Mouse (Mus musculus) hindbrain, postnatal 0 days (tissue): ENCODE results near the gene Il18r1. TPM values are rescaled to one million over a fixed set of nuclear protein-coding genes. Genes with fewer than 3 reads are reported as not detected.

Experiments used
- ATAC-seq: fragments of 200-750 bp; cut with Nextera tagmentation; 2 replicates; pipeline ENCODE4 v1.8.0; 2017; ENCODE audit warnings: mild to moderate bottlenecking, moderate TSS enrichment, moderate library complexity
- DNase-seq: peaks from one replicate; pipeline ENCODE4 v3.0.0-alpha.2; 2015; ENCODE audit warnings: low spot score
- H3K27ac ChIP-seq: fragments of 300-500 bp; sonication (generic); 2 replicates; pipeline ENCODE4 v1.5.1; 2014; ENCODE audit warnings: mild to moderate bottlenecking
- H3K27me3 ChIP-seq: fragments of 300-500 bp; sonication (generic); 2 replicates; pipeline ENCODE4 v1.6.1; 2014; ENCODE audit warnings: low read length, mixed read lengths; ENCODE audit not compliant: insufficient read depth
- H3K36me3 ChIP-seq: fragments of 300-500 bp; sonication (generic); 2 replicates; pipeline ENCODE4 v1.6.1; 2014; ENCODE audit warnings: low read length, mixed read lengths; ENCODE audit not compliant: insufficient read depth
- H3K4me1 ChIP-seq: fragments of 300-500 bp; sonication (generic); 2 replicates; pipeline ENCODE4 v1.6.1; 2014; ENCODE audit warnings: antibody characterized with exemption, low read length, mixed read lengths; ENCODE audit not compliant: insufficient read depth
- H3K4me2 ChIP-seq: fragments of 300-500 bp; sonication (generic); 2 replicates; pipeline ENCODE4 v1.6.1; 2014; ENCODE audit warnings: low read depth, mild to moderate bottlenecking, low read length, moderate library complexity, mixed read lengths
- H3K4me3 ChIP-seq: fragments of 300-500 bp; sonication (generic); 2 replicates; pipeline ENCODE4 v1.5.1; 2014; ENCODE audit warnings: low read length
- H3K9ac ChIP-seq: fragments of 300-500 bp; sonication (generic); replicated peaks from 2 replicates; pipeline ENCODE4 v1.6.1; 2014; ENCODE audit warnings: mild to moderate bottlenecking, low read length, moderate library complexity, mixed read lengths
- H3K9me3 ChIP-seq: fragments of 300-500 bp; sonication (generic); 2 replicates; pipeline ENCODE4 v1.6.1; 2016; ENCODE audit warnings: low read length, mixed read lengths
- CTCF ChIP-seq: IDR thresholded peaks from 2 replicates; pipeline ENCODE4 v1.5.1; 2016; ENCODE audit warnings: antibody characterized with exemption, control low read depth, low read depth
- WGBS: fragments of 180-500 bp; shearing (Covaris S2); extraction: QIAGEN DNeasy Blood & Tissue Kit; methylation state at CpG from one replicate; pipeline ENCODE4 v1.1.7; 2014; 5-methylcytosine and 5-hydroxymethylcytosine counted together
- polyA plus RNA-seq: library from polyadenylated mRNA; unstranded; fragments of >200 nt; fragmentation: Nextera tagmentation; extraction: Ambion mirVana; gene quantifications from 2 replicates; pipeline ENCODE4 v1.2.1, GENCODE M21; 2015
- total RNA-seq: library from RNA; depleted of rRNA; stranded (reverse); fragments of >200 nt; gene quantifications from 2 replicates; pipeline ENCODE4 v1.2.3, GENCODE M21; 2014

Gene Il18r1
- total and polyA plus RNA-seq, 2 experiments from 2014 or later: not detected

DNA sequence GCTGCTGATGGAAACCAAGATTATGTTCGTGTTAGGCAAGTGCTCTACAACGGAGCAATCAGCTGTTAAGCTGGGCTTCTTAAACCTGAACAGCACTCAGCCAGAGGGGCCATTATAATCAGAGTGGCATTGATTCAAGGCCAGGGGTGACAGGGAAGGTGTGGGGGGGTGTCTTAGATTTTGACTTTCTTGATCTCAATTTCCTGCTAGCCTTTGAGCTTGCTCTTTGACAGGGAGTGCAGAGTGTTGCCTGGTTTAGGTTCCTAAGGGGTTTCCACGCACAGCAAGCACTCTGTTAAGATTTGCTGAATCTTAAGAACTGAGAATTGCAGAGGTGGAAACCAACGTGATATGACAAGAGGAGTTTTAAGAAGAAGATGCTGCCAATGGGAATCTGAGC lies 11.4 kb downstream of the Il18r1 start:
- DNase-seq (no peak), ATAC-seq (no peak)
- no peaks in the 10 kb centered on the region for H3K27me3 ChIP-seq
- no peak overlapping the region for H3K9ac ChIP-seq
- no peaks in the 10 kb centered on the region for H3K9me3 ChIP-seq
- H3K36me3 ChIP-seq: no peaks in the 10 kb centered on the region
- no peak overlapping the region for H3K4me2 ChIP-seq
- 70% methylated on average over 4 of the region's 4 CpGs for WGBS
- no peak for TF ChIP-seq CTCF
- H3K4me3 ChIP-seq: no peak overlapping the region
- H3K27ac ChIP-seq: no peak overlapping the region
- no peaks in the 10 kb centered on the region for H3K4me1 ChIP-seq

DNA sequence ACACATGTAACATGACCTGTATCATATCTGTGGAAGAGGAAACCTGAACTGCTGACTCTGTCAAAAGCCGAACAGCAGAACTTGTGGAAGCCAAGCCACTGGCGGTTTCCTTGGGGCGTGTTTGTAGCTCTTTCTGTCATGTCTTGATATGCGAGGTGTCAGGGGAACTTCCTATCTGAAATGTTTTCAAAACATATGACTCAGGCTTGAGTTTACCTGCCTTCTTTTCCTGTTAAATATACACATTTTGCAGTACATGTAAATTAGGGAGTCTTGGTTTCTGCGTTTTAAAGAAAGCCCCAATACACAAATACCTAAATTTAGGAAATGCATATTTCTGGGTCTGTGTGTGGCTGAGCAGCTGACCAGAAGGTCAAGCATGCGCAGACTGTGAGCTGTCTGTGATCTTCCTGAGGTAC lies 14.2 kb downstream of the Il18r1 start:
- no peak overlapping the region for H3K4me2 ChIP-seq
- TF ChIP-seq CTCF: no peak
- ATAC-seq: no peak
- no peaks in the 10 kb centered on the region for H3K9me3 ChIP-seq
- H3K4me3 ChIP-seq: no peak overlapping the region
- no peaks in the 10 kb centered on the region for H3K36me3 ChIP-seq
- no peak overlapping the region for H3K27ac ChIP-seq
- no peaks in the 10 kb centered on the region for H3K4me1 ChIP-seq
- H3K27me3 ChIP-seq: no peaks in the 10 kb centered on the region
- H3K9ac ChIP-seq: no peak overlapping the region
- 82% methylated on average over 6 of the region's 6 CpGs for WGBS
- DNase-seq: no peak

DNA sequence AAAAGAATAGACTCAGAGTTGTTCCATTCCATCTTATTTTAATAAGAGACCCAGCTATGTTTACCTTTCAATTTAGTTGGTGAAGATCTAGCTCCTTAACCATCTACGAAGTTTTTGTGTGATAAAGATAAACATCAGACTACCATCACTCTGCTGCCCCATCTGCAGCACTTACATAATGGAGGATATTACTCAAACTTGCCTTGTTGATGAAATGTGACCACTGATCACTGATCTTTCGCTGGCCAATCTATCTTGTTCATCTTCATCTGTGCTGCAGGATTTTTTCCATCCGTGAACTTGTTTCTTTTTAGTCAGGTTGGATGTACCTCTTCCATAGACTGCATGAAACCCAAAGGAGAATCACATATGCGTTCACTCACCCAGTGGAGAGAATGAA lies 29.2 kb downstream of the Il18r1 start:
- no peak for TF ChIP-seq CTCF
- Histone ChIP-seq H3K36me3 (no peaks in the 10 kb centered on the region), H3K9me3 (no peaks in the 10 kb centered on the region), H3K4me3 (no peak overlapping the region), H3K27ac (no peak overlapping the region), H3K9ac (no peak overlapping the region), H3K27me3 (no peaks in the 10 kb centered on the region), H3K4me1 (no peaks in the 10 kb centered on the region), H3K4me2 (no peak overlapping the region)
- ATAC-seq (no peak), DNase-seq (no peak)
- 91% methylated on average over 4 of the region's 4 CpGs for WGBS

DNA sequence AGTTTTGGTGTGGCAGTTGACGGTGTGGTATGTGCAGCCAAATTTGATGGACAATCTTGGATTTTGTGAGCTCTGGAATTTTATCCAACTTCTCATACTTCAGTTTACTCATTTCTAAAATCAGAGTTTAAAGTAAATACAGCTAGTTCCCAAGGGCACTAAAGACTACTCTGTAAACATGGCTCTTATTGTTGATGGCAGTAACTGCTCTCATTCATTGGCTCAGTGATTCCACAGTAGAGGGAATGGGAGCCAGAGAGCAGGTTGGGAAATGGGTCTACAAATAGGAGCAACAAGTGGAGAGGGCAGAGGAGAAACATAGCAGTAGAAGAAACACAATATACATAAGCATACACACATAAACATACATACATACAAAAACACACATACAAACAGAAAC lies 34.4 kb downstream of the Il18r1 start:
- Histone ChIP-seq H3K4me3 (no peak overlapping the region), H3K27me3 (no peaks in the 10 kb centered on the region), H3K4me2 (no peak overlapping the region), H3K9me3 (no peaks in the 10 kb centered on the region), H3K36me3 (no peaks in the 10 kb centered on the region), H3K9ac (no peak overlapping the region), H3K27ac (no peak overlapping the region), H3K4me1 (no peaks in the 10 kb centered on the region)
- 92% methylated on average over 1 of the region's 1 CpGs for WGBS
- TF ChIP-seq CTCF: no peak
- ATAC-seq: no peak
- DNase-seq: no peak

DNA sequence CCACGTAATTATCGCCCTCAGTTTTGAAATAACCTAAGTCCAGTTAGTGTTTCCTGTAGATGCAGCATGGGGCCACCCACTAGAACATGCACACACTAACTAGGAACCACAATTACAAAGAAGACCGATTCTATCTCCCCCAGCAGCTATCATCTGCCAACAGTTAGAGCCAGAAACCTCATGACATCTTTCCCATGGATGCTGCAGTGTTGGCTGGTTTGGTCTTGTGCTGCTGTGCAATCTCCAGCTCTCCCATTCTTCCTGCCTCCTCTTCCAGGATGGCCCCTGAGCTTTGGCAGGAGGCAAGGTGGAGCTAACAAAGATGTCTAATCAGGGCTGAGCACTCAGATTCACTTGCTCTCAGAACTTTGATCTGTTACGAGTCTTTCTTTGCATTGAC lies 35.8 kb downstream of the Il18r1 start:
- Histone ChIP-seq H3K27ac (no peak overlapping the region), H3K9ac (no peak overlapping the region), H3K4me1 (no peaks in the 10 kb centered on the region), H3K36me3 (no peaks in the 10 kb centered on the region), H3K4me2 (no peak overlapping the region), H3K9me3 (no peaks in the 10 kb centered on the region), H3K27me3 (no peaks in the 10 kb centered on the region), H3K4me3 (no peak overlapping the region)
- DNase-seq: no peak
- no peak for TF ChIP-seq CTCF
- 88% methylated on average over 4 of the region's 4 CpGs for WGBS
- ATAC-seq: no peak

DNA sequence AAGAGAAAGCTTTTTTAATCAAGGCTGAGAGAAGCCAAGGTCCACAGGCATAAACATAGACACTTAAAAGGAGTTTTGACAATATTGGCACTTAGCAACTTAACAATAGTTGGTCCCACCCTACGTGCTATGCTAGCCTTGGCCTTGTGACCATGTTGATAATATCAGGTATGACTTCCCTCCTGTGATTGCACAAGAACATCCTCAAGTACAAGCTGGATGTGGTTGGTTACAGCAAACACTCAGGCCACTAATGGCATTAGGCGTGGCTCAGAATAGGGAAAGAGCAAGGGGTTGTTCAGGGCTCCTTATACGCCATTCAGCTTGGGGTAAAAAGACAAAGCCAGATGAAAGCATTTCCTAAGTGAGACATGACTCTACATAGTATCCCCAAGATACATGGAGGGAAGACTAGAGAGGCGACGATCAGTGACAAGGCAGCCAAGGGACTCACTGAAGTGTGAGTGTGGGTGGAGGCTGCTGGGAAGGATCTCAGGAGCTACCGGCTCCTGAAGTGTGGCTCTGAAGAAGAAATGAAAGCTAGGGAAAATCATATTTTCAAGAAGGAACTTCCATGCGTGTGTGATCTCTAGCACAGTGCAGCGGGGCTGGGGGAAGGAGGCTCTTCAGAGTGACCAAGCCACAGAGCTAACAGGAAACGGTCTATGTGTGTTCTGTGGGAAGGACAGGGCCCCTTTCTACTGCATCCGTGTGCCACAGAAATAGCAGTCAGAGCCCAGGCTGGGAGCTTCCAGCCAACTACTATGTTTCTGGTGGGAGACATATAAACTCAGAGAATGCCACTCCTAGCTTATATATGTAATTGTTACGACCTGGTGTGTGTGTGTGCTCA lies 36.4 kb downstream of the Il18r1 start:
- Histone ChIP-seq H3K27ac (no peak overlapping the region), H3K4me1 (no peaks in the 10 kb centered on the region), H3K4me2 (no peak overlapping the region), H3K9ac (no peak overlapping the region), H3K4me3 (no peak overlapping the region), H3K27me3 (no peaks in the 10 kb centered on the region), H3K9me3 (no peaks in the 10 kb centered on the region), H3K36me3 (no peaks in the 10 kb centered on the region)
- no peak for ATAC-seq
- DNase-seq: no peak
- no peak for TF ChIP-seq CTCF
- WGBS: 87% methylated on average over 11 of the region's 11 CpGs

DNA sequence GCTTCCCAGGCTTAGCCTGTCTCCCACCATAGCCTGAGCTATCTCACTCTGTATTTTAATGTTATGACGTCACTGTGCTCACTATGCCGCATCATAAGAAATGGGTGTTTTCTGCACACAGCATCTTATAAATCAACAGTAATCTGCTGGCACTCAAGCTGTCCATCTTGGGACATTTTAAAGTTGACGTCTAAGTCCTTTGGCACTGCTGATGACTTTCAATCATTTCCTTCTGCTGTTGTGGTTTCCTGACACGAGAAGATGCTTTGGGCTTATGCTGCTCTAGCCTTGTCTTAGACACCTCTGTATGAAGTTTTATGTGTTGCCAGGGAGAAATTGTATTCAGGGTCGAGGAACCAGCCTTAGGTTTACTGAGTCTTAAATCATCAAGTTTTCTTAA lies 39.2 kb downstream of the Il18r1 start:
- Histone ChIP-seq H3K36me3 (no peaks in the 10 kb centered on the region), H3K4me3 (no peak overlapping the region), H3K9ac (no peak overlapping the region), H3K4me1 (no peaks in the 10 kb centered on the region), H3K27me3 (no peaks in the 10 kb centered on the region), H3K9me3 (no peaks in the 10 kb centered on the region), H3K27ac (no peak overlapping the region), H3K4me2 (no peak overlapping the region)
- ATAC-seq: no peak
- WGBS: 83% methylated on average over 5 of the region's 5 CpGs
- no peak for TF ChIP-seq CTCF
- no peak for DNase-seq
